Mouse (Mus musculus) macrophage (primary cell): ENCODE data around the gene Gpc6. TPM values are rescaled to one million over a fixed set of nuclear protein-coding genes. Genes with fewer than 3 reads are reported as not detected.

ENCODE experiments used
- H3K27ac ChIP-seq: fragments of 350-480 bp; formaldehyde crosslinking; 2 replicates; pipeline ENCODE4 v1.9.0; 2021
- H3K36me3 ChIP-seq: fragments of 350-480 bp; formaldehyde crosslinking; 2 replicates; pipeline ENCODE4 v1.9.0; 2021; ENCODE audit errors: inconsistent target
- H3K4me3 ChIP-seq: fragments of 350-480 bp; formaldehyde crosslinking; 2 replicates; pipeline ENCODE4 v1.9.0; 2021; ENCODE audit errors: inconsistent target
- H3K79me2 ChIP-seq: fragments of 350-480 bp; formaldehyde crosslinking; 2 replicates; pipeline ENCODE4 v1.9.0; 2021; ENCODE audit errors: inconsistent target
- WGBS: methylation state at CpG from one replicate; pipeline ENCODE4 v1.1.7; 2026; ENCODE audit warnings: inconsistent platforms; ENCODE audit not compliant: missing documents; 5-methylcytosine and 5-hydroxymethylcytosine counted together
- polyA plus RNA-seq: library from polyadenylated mRNA; stranded (reverse); fragments of 250-400 nt; gene quantifications from 3 replicates; pipeline ENCODE4 v1.2.4, GENCODE M21; 2018; ENCODE audit warnings: inconsistent platforms

The Gpc6 gene
- polyA plus RNA-seq, 1 experiment from 2014 or later, result not detected

DNA sequence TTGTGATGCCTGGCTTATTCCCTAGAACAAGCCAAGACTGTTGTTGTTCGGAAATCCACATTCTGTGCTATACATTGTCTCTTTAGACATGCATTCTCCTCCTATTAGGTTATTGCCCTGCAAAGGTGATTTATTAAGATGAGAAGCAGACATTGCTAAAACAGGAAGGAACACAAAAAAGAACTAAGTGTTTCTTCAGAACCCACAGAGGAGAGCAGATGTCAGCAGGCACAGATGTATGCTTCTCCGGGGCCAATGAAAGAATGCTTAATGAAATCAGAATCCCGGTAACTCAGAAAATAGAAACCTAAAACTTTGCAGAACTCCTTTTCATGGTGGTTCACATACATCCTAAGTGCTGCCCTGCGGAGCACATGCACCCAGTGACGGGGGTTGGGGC is 837.8 kb downstream of the Gpc6 start:
- H3K4me3 ChIP-seq, result no peak overlapping the region
- no peaks in the 10 kb centered on the region for H3K79me2 ChIP-seq
- H3K36me3 ChIP-seq, result no peaks in the 10 kb centered on the region
- no peak overlapping the region for H3K27ac ChIP-seq
- 42% methylated on average over 5 of the region's 5 CpGs for WGBS

DNA sequence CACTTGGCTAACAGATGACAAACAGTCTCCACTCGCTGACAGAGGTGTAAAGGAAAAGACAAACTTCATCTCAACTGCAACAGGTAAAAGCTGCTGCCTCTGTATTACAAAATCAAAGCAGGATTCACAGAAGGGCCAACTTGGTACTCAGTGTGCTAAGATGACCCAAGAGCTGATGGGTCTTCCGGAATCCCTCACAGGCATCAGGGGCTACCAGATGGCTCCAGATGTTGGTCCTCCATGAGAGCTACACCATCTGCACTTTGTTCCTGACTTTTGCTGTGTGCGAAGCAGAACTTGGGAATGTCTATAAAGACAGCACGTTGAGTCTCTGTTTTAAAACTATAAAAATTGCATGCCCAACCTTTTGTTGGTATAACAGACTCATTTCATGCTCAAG is 842.7 kb downstream of the Gpc6 start:
- H3K36me3 ChIP-seq, result no peaks in the 10 kb centered on the region
- H3K27ac ChIP-seq, result no peak overlapping the region
- H3K79me2 ChIP-seq, result no peaks in the 10 kb centered on the region
- H3K4me3 ChIP-seq, result no peak overlapping the region
- 98% methylated on average over 4 of the region's 4 CpGs for WGBS

DNA sequence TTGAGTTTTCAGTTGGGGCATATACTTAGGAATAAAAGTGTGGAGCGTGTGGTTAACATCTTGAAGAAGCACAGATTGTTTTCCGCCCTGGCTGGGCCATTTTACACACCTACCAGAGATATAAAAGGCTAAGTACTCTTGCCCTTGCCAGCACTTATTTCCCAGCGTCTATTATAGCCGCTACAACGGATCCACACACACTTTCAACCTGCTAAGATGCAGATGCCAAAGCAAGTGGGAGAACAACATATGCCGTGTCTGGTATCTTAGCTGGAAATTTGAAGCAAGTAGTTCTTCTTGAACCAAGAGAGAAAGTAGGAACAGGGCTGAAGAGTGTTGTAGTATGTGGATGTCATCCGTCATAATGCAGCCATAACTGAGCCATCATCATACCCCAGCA is 843.6 kb downstream of the Gpc6 start:
- Histone ChIP-seq H3K36me3 (no peaks in the 10 kb centered on the region), H3K27ac (no peak overlapping the region), H3K4me3 (no peak overlapping the region), H3K79me2 (no peaks in the 10 kb centered on the region)
- WGBS, result 93% methylated on average over 7 of the region's 7 CpGs

DNA sequence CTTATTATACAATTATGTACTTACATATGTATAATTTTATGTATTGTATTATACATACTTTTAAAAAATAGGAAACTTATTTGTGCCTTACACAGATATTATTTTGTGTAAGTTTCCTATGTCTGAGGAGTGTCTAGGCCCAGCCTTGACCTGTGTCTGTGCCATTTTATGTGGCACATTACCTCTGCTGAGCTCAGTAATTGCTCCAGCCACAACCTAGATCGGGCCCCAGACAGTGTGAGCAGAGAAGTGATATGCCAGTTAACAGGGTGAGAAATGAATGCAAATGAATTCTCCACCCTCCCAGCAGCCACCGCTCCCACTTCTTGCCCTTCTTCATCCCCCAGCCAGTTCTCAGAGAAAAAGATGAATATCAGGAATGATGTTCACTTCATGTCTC is 848.3 kb downstream of the Gpc6 start:
- no peaks in the 10 kb centered on the region for H3K79me2 ChIP-seq
- H3K4me3 ChIP-seq, result no peak overlapping the region
- 100% methylated on average over 2 of the region's 2 CpGs for WGBS
- no peak overlapping the region for H3K27ac ChIP-seq
- H3K36me3 ChIP-seq, result no peaks in the 10 kb centered on the region

DNA sequence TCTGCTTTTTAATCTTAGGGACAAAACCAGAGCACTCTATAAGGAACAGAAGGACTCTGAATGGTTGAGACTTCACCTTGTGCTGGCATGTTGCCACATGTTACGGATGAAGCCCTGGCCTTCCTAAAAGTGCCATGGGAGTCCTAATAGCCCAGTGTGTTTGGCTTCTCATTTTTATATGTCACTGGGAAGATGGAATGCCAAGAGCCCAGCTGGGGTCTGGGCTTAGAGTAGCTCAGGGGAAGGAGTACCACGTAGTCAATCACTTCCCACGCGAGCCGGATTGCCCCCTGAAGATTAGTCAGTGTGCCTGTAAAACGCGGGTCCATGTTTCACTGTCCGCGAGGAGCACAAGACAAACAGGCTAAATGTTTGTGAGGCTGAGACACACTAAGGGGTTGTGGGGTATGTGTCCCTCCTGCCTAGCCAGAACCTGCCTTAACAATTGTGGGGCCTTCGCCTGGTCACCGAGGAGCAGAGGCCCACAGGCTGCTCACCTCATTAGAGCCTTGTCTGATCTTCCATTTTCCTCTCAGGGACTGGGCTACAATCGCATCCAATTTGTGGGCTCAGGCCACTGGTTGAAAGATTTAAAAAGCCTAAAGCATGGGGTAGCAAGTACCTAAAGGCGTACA is 852.9 kb downstream of the Gpc6 start:
- H3K4me3 ChIP-seq, result no peak overlapping the region
- no peak overlapping the region for H3K27ac ChIP-seq
- no peaks in the 10 kb centered on the region for H3K36me3 ChIP-seq
- WGBS, result 96% methylated on average over 13 of the region's 13 CpGs
- no peaks in the 10 kb centered on the region for H3K79me2 ChIP-seq

DNA sequence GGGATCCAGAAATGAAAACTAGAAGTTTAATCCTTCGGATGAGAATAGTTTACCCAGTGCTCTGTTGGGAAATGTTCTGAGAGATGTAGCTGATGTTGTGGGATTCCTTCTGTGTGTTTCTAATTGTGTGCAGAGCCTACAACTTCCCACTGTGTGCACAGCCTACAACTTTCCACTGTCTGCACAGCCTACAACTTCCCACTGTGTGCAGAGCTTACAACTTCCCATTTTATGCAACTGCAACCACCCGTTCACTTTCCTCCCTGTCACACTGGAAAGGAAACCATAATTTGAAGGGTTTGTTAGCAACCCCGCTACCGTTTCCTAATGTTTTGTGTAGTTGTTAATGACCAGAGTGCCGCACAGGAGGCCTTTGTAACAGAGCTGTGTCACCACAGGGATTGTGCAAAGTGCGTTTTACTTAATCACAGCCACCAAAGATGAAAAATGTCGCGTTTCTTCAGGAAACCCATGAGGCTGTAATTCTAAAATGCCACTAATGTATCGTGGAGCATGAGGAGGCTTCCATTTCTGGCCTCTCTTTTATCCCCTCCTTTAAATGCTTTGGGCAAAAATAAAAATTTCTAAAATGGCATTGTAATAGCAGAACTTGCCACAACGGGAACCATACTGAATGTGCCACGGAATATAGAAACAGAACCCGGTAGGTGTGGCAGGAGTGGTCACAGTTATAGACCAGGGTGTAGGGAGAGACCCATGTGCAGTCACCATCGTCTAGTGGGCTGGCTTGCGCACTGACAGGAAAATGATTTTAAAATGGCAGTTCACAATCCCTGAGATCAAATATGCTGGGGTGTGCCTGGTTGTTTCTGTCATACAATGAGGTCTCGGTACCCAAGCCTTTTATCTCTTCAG is 853.7 kb downstream of the Gpc6 start:
- WGBS, result 16% methylated on average over 15 of the region's 15 CpGs
- Histone ChIP-seq H3K79me2 (no peaks in the 10 kb centered on the region), H3K36me3 (no peaks in the 10 kb centered on the region), H3K27ac (no peak overlapping the region), H3K4me3 (no peak overlapping the region)

DNA sequence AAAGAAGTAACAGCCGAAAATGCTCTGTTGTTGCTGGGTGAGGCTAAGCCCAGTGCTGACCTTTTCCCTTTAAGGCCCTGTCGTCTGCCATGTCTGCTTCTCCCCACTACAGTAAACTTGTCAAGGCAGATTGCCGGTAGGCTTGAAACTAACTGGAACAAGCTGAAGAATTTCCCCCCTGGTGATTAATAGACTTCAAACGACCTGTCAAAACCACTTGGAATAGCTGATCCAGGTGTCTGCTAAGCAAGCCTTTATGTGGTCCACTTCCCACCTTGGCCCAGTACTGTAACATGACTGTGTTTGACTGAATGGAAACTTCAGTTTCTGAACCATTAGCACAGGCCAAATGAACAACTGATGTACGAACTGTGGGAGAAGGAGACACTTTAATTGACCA is 856.6 kb downstream of the Gpc6 start:
- 87% methylated on average over 5 of the region's 5 CpGs for WGBS
- no peaks in the 10 kb centered on the region for H3K36me3 ChIP-seq

DNA sequence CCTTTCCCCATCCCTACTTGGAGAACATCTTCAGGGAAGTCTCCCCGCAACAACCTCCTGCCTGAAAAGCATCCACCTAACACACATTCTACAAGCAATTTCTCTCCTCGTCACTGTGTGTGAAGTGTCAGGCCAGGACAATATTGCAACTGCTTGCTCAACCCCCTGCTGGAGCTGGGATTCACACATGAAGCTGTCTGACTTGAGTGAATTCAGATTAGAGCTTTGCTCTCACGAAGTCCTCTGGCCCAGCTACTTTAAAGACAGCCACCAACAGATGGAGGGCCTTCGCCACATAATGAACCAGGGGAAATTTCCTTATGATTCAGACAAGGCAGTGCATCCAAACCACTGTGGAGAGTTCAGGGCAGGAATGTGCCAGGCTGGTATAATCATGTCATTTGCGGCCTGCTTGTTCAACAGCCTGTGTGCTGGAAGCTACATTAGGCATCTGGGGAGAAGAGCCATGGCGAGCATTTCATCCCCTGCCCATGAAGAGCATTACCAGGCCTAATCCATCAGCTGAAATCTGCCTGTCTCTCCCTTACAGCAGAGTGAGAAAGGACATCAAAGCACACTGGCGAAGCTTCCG is 858.7 kb downstream of the Gpc6 start:
- H3K79me2 ChIP-seq, result no peaks in the 10 kb centered on the region
- no peak overlapping the region for H3K4me3 ChIP-seq
- H3K36me3 ChIP-seq, result no peaks in the 10 kb centered on the region
- 94% methylated on average over 8 of the region's 8 CpGs for WGBS
- H3K27ac ChIP-seq, result no peak overlapping the region

More for the DNA sequence above, 856.6 kb downstream of the Gpc6 start:
- no peak overlapping the region for H3K27ac ChIP-seq
- H3K4me3 ChIP-seq, result no peak overlapping the region
- no peaks in the 10 kb centered on the region for H3K79me2 ChIP-seq

DNA sequence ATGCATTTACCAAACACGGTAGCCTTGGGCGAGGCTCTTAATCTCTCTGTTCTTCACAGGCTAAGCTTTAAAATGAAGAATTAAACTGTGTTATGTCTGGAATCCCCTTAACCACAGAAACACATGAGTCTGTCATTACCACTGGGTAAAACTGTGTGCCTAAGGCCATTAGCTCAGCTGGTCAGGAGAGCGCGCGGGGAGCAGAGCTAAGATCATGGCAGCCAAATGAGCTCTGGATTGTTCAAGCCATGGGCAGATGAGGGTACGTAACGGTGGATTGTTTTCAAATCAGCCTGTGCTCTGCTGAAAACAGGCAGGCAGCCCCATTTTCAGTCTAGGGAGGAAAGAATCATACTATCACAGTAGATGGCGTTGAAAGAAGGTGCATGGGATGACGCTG is 859.8 kb downstream of the Gpc6 start:
- Histone ChIP-seq H3K79me2 (no peaks in the 10 kb centered on the region), H3K27ac (no peak overlapping the region), H3K36me3 (no peaks in the 10 kb centered on the region), H3K4me3 (no peak overlapping the region)
- 96% methylated on average over 9 of the region's 9 CpGs for WGBS

DNA sequence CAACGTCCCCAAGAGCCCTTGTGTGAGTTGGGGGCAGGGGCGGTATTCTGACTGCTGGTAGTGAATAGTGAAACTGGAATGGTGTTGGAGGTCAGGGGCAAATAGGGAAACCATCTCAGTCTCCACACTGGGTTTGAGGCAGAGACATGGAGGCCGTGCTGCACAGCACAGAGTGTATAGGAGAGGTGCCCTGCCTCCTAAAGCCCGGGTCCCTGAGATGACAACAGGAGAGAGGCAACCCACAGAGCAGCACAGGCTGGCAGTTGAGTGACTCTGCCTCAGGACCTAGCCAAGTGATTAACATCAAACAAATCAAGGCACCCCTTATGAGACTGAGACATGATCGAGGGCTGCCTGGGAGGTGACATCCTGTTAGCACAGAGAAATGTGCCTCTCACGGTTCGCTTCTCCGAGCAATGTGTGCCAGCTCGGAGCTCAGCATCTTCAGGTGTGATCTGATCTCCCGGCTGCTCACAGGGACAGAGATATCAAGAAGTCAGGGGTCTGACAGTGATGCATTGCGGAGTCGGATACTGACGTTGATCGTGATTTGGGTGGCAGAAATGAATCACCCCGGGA is 860.5 kb downstream of the Gpc6 start:
- H3K36me3 ChIP-seq, result no peaks in the 10 kb centered on the region
- 93% methylated on average over 15 of the region's 15 CpGs for WGBS
- no peak overlapping the region for H3K27ac ChIP-seq
- no peaks in the 10 kb centered on the region for H3K79me2 ChIP-seq
- H3K4me3 ChIP-seq, result no peak overlapping the region

DNA sequence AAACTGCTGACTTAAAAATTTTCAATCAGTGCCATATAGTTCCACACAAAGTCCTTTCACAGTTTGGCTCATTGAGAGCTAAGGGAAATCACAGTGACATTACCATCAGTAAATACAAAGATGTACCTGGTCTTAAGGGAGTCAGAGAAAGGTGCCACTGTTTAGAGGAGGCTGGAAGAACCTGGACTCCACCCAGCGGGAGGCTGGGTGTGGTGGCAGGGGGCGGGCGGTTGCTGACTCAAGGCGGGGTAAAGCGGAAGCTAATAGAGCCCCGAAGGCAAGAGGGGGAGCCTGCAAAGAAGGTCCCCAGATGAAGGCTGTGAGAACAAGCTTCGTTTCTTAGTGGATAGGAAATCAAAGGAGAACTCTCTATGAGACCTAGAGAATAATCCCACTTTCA is 861.5 kb downstream of the Gpc6 start:
- H3K79me2 ChIP-seq, result no peaks in the 10 kb centered on the region
- H3K27ac ChIP-seq, result no peak overlapping the region
- H3K36me3 ChIP-seq, result no peaks in the 10 kb centered on the region
- 65% methylated on average over 7 of the region's 7 CpGs for WGBS
- H3K4me3 ChIP-seq, result no peak overlapping the region

DNA sequence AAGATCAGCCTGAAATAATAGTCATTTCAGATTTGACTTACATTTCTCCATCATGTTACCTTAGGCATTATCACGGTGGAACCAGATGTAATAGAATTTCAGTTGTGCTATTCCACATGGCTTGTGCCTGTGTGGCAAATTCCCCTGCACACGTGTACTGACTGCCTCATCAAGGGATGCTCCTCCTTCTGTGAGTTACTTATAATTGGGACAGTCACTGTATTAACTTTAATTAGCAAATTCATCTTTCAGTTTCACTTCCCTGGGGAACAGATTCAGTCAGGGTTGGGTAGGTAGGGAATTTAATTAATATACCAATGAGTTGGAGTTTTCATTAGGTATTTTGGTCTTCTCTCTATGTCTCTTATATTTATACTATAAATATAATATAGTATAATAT is 869.8 kb downstream of the Gpc6 start:
- H3K36me3 ChIP-seq, result no peaks in the 10 kb centered on the region
- H3K79me2 ChIP-seq, result no peaks in the 10 kb centered on the region
- H3K27ac ChIP-seq, result no peak overlapping the region
- 57% methylated on average over 2 of the region's 2 CpGs for WGBS
- no peak overlapping the region for H3K4me3 ChIP-seq

DNA sequence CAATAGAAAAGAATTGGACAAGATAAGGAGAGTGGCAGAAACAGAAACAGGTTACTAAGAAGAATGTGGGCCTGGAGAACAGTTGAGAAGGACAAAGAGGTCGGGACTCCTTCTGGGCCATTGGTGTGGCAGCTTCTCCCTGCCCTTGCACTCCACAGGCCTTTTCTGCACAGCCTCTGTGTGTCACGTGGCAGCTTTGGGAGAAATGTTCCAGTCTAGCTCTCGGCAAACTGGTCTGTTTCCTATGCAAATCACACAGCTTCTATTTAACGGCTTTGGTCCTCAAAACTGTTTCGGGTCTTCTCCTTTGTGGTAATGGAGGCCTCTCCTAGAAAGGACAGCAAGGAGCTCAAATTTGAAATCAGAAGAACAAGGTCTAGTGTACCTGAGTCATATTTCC is 871.5 kb downstream of the Gpc6 start:
- Histone ChIP-seq H3K4me3 (no peak overlapping the region), H3K36me3 (no peaks in the 10 kb centered on the region), H3K27ac (no peak overlapping the region), H3K79me2 (no peaks in the 10 kb centered on the region)
- 89% methylated on average over 5 of the region's 5 CpGs for WGBS

DNA sequence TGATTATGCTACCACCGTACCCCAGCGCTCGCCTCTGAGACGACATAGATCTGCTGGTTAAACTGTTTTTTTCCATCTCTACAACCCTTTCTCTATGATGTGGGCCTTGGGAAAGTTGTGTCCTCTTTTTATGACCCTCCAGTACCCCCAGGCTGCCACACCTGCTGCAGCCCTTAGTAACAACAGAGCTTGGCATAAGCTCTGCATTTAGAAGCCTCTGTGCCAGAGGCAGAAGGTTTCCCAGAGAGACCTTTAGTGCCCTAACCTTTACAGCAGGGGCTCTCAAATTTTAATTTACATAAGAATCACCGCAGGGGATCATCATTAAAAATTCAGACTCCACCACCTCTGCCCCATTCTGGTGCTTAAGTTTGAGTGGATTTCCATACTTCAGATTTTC is 875.3 kb downstream of the Gpc6 start:
- H3K79me2 ChIP-seq, result no peaks in the 10 kb centered on the region
- no peak overlapping the region for H3K4me3 ChIP-seq
- no peak overlapping the region for H3K27ac ChIP-seq
- no peaks in the 10 kb centered on the region for H3K36me3 ChIP-seq
- WGBS, result 94% methylated on average over 5 of the region's 5 CpGs

DNA sequence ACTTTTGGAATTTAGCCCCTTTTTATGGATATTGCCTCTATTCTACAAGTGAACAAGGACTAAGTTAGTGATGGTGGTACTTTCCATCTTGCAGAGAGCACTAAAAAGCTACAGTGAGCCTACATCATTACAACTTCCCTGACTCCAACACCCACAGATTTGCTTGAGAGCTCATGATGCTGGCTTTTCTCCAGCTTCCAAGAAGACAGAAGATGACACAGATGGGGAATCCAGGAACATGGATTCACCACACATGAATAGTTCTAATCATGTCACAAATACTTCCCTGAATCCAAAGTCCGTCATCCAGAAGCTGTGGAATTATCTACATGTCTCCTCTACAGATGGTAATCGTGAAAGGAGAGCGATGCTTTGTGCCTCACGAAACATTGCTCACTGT is 882.7 kb downstream of the Gpc6 start:
- WGBS, result 90% methylated on average over 4 of the region's 4 CpGs
- Histone ChIP-seq H3K4me3 (no peak overlapping the region), H3K79me2 (no peaks in the 10 kb centered on the region)

More for the DNA sequence above, 882.7 kb downstream of the Gpc6 start:
- H3K27ac ChIP-seq, result no peak overlapping the region
- H3K36me3 ChIP-seq, result no peaks in the 10 kb centered on the region
